Mouse (Mus musculus): Measurements from ENCODE around the gene Stk11ip. TPM values are rescaled to one million over a fixed set of nuclear protein-coding genes. Genes with fewer than 3 reads are reported as not detected.
A peak's percentile ranks its signal among the peaks of the same experiment; 100 is the strongest.

Gene Stk11ip
- polyA plus RNA-seq (2015; fragmentation: Nextera tagmentation; extraction: Ambion mirVana), result 20.1 and 21.0 TPM in 2 replicates

GRCm38 (mm10) chr1:75521321-75522031, at the start of gene Stk11ip:
TSS of gene Stk11ip (plus strand) at chr1:75521529.
- Histone ChIP-seq H3K9ac (peak within 1 kb of the TSS; percentile 53), H3K4me2 (peak within 1 kb of the TSS; percentile 78), H3K27ac (replicated peaks) (peak within 1 kb of the TSS; percentile 84), H3K4me3 (peak within 1 kb of the TSS; percentile 84), H3K4me1 (replicated peaks) (peaks cover 15% of the 10 kb centered on the region), H3K27me3 (no peaks in the 10 kb centered on the region), H3K9me3 (no peaks in the 10 kb centered on the region), H3K36me3 (peaks cover 5% of the 10 kb centered on the region; the same call in 1 of the 2 replicates)
- under 1% methylated on average over 46 of the region's 46 CpGs for WGBS
- peak; percentile 97 for ATAC-seq (ENCODE audit: low FRiP score, low read depth)

- H3K36me3 ChIP-seq, result peaks cover 24% of the 10 kb centered on the region
These were observed 44.9 kb upstream of the Stk11ip start for GRCm38 (mm10) chr1:75476441-75476840.

GRCm38 (mm10) chr1:75477264-75477965, 43.9 kb upstream of the Stk11ip start:
- Histone ChIP-seq H3K4me3 (peak overlapping the region; percentile 95), H3K36me3 (peaks cover 21% of the 10 kb centered on the region), H3K27me3 (0 out of 2 replicates have a peak, but pooled peaks cover 5% of the 10 kb centered on the region), H3K9ac (0 out of 2 replicates have a peak overlapping the region, but pooled peaks have one; percentile 91), H3K4me1 (replicated peaks) (peaks cover 49% of the 10 kb centered on the region), H3K4me2 (peak overlapping the region; percentile 84), H3K9me3 (no peaks in the 10 kb centered on the region), H3K27ac (replicated peaks) (no peak overlapping the region)
- WGBS, result 10% methylated on average over 35 of the region's 35 CpGs
- ATAC-seq (ENCODE audit: low FRiP score, low read depth), result no peak

More at GRCm38 (mm10) chr1:75476441-75476840, 44.9 kb upstream of the Stk11ip start:
- WGBS, result 95% methylated on average over 11 of the region's 11 CpGs
- no peaks in the 10 kb centered on the region for H3K27me3 ChIP-seq
- peaks cover 39% of the 10 kb centered on the region for H3K4me1 ChIP-seq (replicated peaks)
- H3K27ac ChIP-seq (replicated peaks), result no peak overlapping the region
- no peak overlapping the region for H3K4me2 ChIP-seq
- no peak overlapping the region for H3K9ac ChIP-seq
- H3K9me3 ChIP-seq, result no peaks in the 10 kb centered on the region
- no peak overlapping the region for H3K4me3 ChIP-seq
- no peak for ATAC-seq (ENCODE audit: low FRiP score, low read depth)

- H3K9ac ChIP-seq, result peak overlapping the region; percentile 91; the same call in 1 of the 2 replicates
- 46% methylated on average over 3 of the region's 3 CpGs for WGBS
These were observed 43.4 kb upstream of the Stk11ip start for GRCm38 (mm10) chr1:75477966-75478290.

GRCm38 (mm10) chr1:75478497-75478896, 42.8 kb upstream of the Stk11ip start:
- Histone ChIP-seq H3K27me3 (0 out of 2 replicates have a peak, but pooled peaks cover 5% of the 10 kb centered on the region), H3K9ac (peak overlapping the region; percentile 91), H3K4me1 (replicated peaks) (peaks cover 55% of the 10 kb centered on the region), H3K27ac (replicated peaks) (peak overlapping the region; percentile 92), H3K36me3 (peaks cover 19% of the 10 kb centered on the region), H3K4me3 (peak overlapping the region; percentile 95), H3K4me2 (peak overlapping the region; percentile 84), H3K9me3 (no peaks in the 10 kb centered on the region)
- no peak; the same call in 1 of the 2 replicates for ATAC-seq (ENCODE audit: low FRiP score, low read depth)
- WGBS, result 0% methylated on average over 15 of the region's 25 CpGs

More at GRCm38 (mm10) chr1:75477966-75478290, 43.4 kb upstream of the Stk11ip start:
- ATAC-seq (ENCODE audit: low FRiP score, low read depth), result no peak
- H3K27ac ChIP-seq (replicated peaks), result 0 out of 2 replicates have a peak overlapping the region, but pooled peaks have one; percentile 92
- H3K9me3 ChIP-seq, result no peaks in the 10 kb centered on the region
- peaks cover 54% of the 10 kb centered on the region for H3K4me1 ChIP-seq (replicated peaks)
- peaks cover 18% of the 10 kb centered on the region for H3K36me3 ChIP-seq
- H3K4me3 ChIP-seq, result peak overlapping the region; percentile 95
- peak overlapping the region; percentile 84 for H3K4me2 ChIP-seq
- H3K27me3 ChIP-seq, result 0 out of 2 replicates have a peak, but pooled peaks cover 5% of the 10 kb centered on the region

GRCm38 (mm10) chr1:75478916-75479634, 42.3 kb upstream of the Stk11ip start, which contains the start of the genes Chpf and Tmem198:
TSS of gene Chpf (minus strand) at chr1:75479307.
TSS of gene Tmem198 (plus strand) at chr1:75479532.
- WGBS, result under 1% methylated on average over 67 of the region's 76 CpGs
- Histone ChIP-seq H3K4me2 (peak within 1 kb of the TSS; percentile 84), H3K27me3 (0 out of 2 replicates have a peak, but pooled peaks cover 8% of the 10 kb centered on the region), H3K9ac (peak within 1 kb of the TSS; percentile 91), H3K4me3 (peak within 1 kb of the TSS; percentile 95), H3K4me1 (replicated peaks) (peaks cover 55% of the 10 kb centered on the region), H3K27ac (replicated peaks) (peak within 1 kb of the TSS; percentile 92), H3K9me3 (no peaks in the 10 kb centered on the region), H3K36me3 (peaks cover 21% of the 10 kb centered on the region)
- ATAC-seq (ENCODE audit: low FRiP score, low read depth), result peak; percentile 90

DNA sequence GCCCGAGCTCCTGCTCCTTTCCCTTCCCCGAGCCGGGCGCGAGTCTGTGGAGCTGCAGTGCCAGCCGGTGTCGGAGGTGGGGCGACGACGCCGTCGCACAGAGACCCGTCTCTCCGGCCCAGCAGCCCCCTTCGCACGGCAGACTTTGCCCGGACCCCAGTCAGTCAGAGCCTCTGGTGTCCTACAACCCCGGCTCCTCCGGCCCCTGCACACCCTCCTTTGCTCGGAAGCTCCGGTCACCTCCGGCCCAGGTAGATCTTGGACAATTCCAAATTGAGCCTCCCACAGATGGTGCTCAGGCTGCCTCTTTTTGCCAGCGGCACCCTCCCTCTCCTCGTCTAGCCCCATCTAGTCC, 41.7 kb upstream of the Stk11ip start:
- Histone ChIP-seq H3K4me3 (peak overlapping the region; percentile 95), H3K4me2 (peak overlapping the region; percentile 84), H3K27ac (replicated peaks) (peak overlapping the region; percentile 92), H3K9ac (peak overlapping the region; percentile 91), H3K27me3 (peaks cover 13% of the 10 kb centered on the region), H3K9me3 (no peaks in the 10 kb centered on the region), H3K36me3 (peaks cover 22% of the 10 kb centered on the region), H3K4me1 (replicated peaks) (peaks cover 55% of the 10 kb centered on the region)
- WGBS, result under 1% methylated on average over 22 of the region's 24 CpGs
- ATAC-seq (ENCODE audit: low FRiP score, low read depth), result no peak; the same call in 1 of the 2 replicates

DNA sequence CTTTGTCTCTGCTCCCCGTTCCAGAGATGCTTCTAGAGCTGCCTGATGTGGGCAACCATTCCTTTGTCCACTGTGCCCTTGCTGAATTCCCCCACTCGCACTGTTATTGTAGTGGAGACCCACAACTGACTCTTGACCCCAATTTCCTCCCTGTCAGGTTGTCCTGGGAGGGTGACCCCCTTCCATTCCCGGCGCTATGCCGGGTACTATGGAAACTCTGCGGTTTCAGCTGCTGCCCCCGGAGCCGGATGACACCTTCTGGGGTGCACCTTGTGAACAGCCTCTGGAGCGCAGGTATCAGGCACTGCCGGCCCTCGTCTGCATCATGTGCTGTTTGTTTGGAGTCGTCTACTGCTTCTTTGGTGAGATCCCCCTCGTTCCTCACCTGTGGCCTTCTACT, 41.3 kb upstream of the Stk11ip start:
- Histone ChIP-seq H3K9ac (peak overlapping the region; percentile 91), H3K4me3 (peak overlapping the region; percentile 95), H3K27me3 (peaks cover 17% of the 10 kb centered on the region), H3K36me3 (peaks cover 23% of the 10 kb centered on the region), H3K27ac (replicated peaks) (peak overlapping the region; percentile 92), H3K9me3 (no peaks in the 10 kb centered on the region), H3K4me1 (replicated peaks) (peaks cover 55% of the 10 kb centered on the region), H3K4me2 (peak overlapping the region; percentile 84)
- ATAC-seq (ENCODE audit: low FRiP score, low read depth), result no peak
- 11% methylated on average over 13 of the region's 13 CpGs for WGBS

DNA sequence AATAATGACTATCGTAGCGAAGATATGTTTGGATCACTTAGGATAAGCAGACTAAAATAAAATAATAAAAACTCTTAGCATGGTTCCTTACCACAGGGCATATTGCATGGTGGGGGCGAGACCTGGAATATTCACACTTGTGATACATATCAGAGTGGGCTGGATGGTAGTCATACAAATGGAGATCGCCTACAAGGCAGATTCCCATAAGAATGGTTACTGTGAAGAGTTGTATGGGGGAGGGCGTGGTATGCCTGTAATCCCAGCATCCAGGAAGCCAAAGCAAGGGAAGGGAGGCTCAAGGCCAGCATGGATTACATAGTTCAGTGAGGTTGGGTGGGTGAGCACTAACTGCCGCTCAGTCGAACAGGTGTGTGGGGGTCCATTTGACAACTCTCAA, 40.6 kb upstream of the Stk11ip start:
- Histone ChIP-seq H3K27me3 (peaks cover 24% of the 10 kb centered on the region), H3K9me3 (no peaks in the 10 kb centered on the region), H3K9ac (peak overlapping the region; percentile 91; the same call in 1 of the 2 replicates), H3K4me2 (peak overlapping the region; percentile 84), H3K36me3 (peaks cover 23% of the 10 kb centered on the region), H3K4me1 (replicated peaks) (peaks cover 55% of the 10 kb centered on the region), H3K4me3 (peak overlapping the region; percentile 95), H3K27ac (replicated peaks) (no peak overlapping the region)
- no peak for ATAC-seq (ENCODE audit: low FRiP score, low read depth)
- WGBS, result 86% methylated on average over 7 of the region's 7 CpGs

- Histone ChIP-seq H3K36me3 (peaks cover 22% of the 10 kb centered on the region), H3K4me3 (peak overlapping the region; percentile 55), H3K9me3 (no peaks in the 10 kb centered on the region), H3K4me1 (replicated peaks) (peaks cover 38% of the 10 kb centered on the region), H3K9ac (peak overlapping the region; percentile 40; the same call in 1 of the 2 replicates), H3K27me3 (peaks cover 59% of the 10 kb centered on the region), H3K27ac (replicated peaks) (no peak overlapping the region), H3K4me2 (peak overlapping the region; percentile 94)
- WGBS, result 10% methylated on average over 24 of the region's 24 CpGs
- no peak for ATAC-seq (ENCODE audit: low FRiP score, low read depth)
These were observed 34.8 kb upstream of the Stk11ip start for GRCm38 (mm10) chr1:75486561-75486960.

DNA sequence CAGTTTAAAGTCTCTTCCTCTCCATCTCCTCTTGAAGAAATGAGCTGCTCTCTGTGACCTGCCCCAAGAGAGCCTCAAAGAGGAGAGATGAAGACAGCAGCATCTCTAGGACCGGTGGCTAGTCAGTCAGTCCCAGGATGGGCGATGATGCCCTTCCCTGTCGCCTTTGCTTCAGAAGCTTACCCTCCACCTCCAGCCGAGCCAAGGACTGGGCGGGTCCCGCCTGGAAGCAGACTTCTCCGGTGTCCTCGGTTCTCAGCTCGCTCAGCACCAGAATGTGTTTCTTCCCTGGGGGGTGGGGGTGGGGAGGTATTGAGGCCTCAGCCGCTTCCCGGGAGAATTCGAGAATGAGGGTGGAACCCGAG, 34.3 kb upstream of the Stk11ip start:
- Histone ChIP-seq H3K9me3 (no peaks in the 10 kb centered on the region), H3K4me2 (peak overlapping the region; percentile 94), H3K9ac (peak overlapping the region; percentile 40), H3K36me3 (peaks cover 22% of the 10 kb centered on the region), H3K27ac (replicated peaks) (no peak overlapping the region), H3K4me3 (peak overlapping the region; percentile 55), H3K4me1 (replicated peaks) (peaks cover 33% of the 10 kb centered on the region), H3K27me3 (peaks cover 57% of the 10 kb centered on the region)
- peak; percentile 24; the same call in 1 of the 2 replicates for ATAC-seq (ENCODE audit: low FRiP score, low read depth)
- 1% methylated on average over 13 of the region's 13 CpGs for WGBS
